Mouse (Mus musculus) intestine, embryonic 14.5 days (tissue): ENCODE results near the gene Olfr959. TPM values are rescaled to one million over a fixed set of nuclear protein-coding genes. Genes with fewer than 3 reads are reported as not detected.

Experiments
- ATAC-seq: fragments of 200-750 bp; cut with Nextera tagmentation; replicated peaks from 2 replicates; pipeline ENCODE4 v1.8.0; 2017; ENCODE audit warnings: low read depth, moderate number of reproducible peaks, moderate TSS enrichment, moderate library complexity; ENCODE audit not compliant: low FRiP score, low TSS enrichment
- DNase-seq: peaks from one replicate; pipeline ENCODE4 v3.0.0-alpha.2; 2018; ENCODE audit warnings: low spot score
- H3K27ac ChIP-seq: fragments of 300-500 bp; sonication (generic); 2 replicates; pipeline ENCODE4 v1.5.1; 2014; ENCODE audit warnings: low read depth, mild to moderate bottlenecking, control low read depth
- H3K27me3 ChIP-seq: fragments of 300-500 bp; sonication (generic); replicated peaks from 2 replicates; pipeline ENCODE4 v1.6.1; 2014; ENCODE audit warnings: low read length, control low read depth; ENCODE audit not compliant: control insufficient read depth, insufficient read depth
- H3K36me3 ChIP-seq: fragments of 300-500 bp; sonication (generic); 2 replicates; pipeline ENCODE4 v1.6.1; 2014; ENCODE audit warnings: low read length, control low read depth; ENCODE audit not compliant: control insufficient read depth, insufficient read depth
- H3K4me1 ChIP-seq: fragments of 300-500 bp; sonication (generic); replicated peaks from 2 replicates; pipeline ENCODE4 v1.6.1; 2014; ENCODE audit warnings: low read length, control low read depth, mixed read lengths; ENCODE audit not compliant: control insufficient read depth, insufficient read depth
- H3K4me2 ChIP-seq: fragments of 300-500 bp; sonication (generic); 2 replicates; pipeline ENCODE4 v1.6.1; 2014; ENCODE audit warnings: low read length
- H3K4me3 ChIP-seq: fragments of 300-500 bp; sonication (generic); 2 replicates; pipeline ENCODE4 v1.5.1; 2014; ENCODE audit warnings: low read depth, low read length, control low read depth, mixed read lengths
- H3K9ac ChIP-seq: fragments of 300-500 bp; sonication (generic); 2 replicates; pipeline ENCODE4 v1.6.1; 2014; ENCODE audit warnings: mild to moderate bottlenecking, low read length
- H3K9me3 ChIP-seq: fragments of 300-500 bp; sonication (generic); 2 replicates; pipeline ENCODE4 v1.6.1; 2016; ENCODE audit warnings: low read length, control low read depth; ENCODE audit not compliant: control insufficient read depth
- WGBS: fragments of 180-500 bp; shearing (Covaris S2); extraction: QIAGEN DNeasy Blood & Tissue Kit; methylation state at CpG from one replicate; pipeline ENCODE4 v1.1.7; 2014; 5-methylcytosine and 5-hydroxymethylcytosine counted together
- polyA plus RNA-seq: library from polyadenylated mRNA; unstranded; fragments of >200 nt; fragmentation: Nextera tagmentation; extraction: Ambion mirVana; gene quantifications from 2 replicates; pipeline ENCODE4 v1.2.1, GENCODE M21; 2014

Olfr959 gene
- polyA plus RNA-seq, 1 experiment from 2014 or later, result not detected

DNA sequence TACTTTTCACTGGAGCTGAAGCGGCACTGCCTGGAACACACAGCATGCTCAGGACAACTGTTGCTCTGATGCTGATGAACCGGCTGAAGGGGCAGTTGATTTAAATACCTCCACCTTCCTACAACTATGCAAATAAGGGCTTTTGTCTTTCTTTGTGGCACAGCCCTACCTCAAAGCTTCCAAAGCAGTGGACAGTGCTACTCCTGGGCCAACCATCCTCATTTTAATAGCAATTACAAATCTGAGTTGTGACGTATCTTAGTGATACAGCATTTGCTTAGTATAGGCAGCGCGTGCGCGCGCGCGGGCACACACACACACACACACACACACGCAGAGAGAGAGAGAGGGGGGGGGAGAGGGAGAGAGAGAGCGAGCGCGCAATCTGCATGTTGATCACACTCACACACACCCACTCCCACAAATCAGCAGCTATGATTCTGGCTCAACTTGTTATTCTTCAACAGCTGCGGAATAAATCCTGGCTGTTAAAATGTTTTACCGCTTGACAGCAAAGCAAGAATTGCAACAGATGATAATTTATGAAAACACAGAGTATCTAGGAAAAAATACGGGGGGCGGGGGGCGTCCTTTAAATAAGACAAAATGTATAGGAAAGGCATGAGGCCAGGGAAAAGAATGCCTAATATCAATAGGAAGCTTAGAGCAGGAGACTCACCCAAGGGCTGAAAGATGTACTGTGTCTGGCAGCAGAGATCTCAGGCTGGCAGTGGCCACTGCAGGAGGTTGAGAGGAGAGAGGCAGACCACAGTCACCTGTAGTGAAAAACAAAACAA, 27.4 kb upstream of the Olfr959 start:
- 0% methylated on average over 19 of the region's 19 CpGs for WGBS
- Histone ChIP-seq H3K4me3 (peak overlapping the region; percentile 42), H3K9ac (peak overlapping the region; percentile 29; the same call in 1 of the 2 replicates), H3K36me3 (no peaks in the 10 kb centered on the region), H3K9me3 (no peaks in the 10 kb centered on the region), H3K27me3 (no peaks in the 10 kb centered on the region), H3K27ac (0 out of 2 replicates have a peak overlapping the region, but pooled peaks have one; percentile 1), H3K4me1 (no peaks in the 10 kb centered on the region), H3K4me2 (peak overlapping the region; percentile 78)
- ATAC-seq (peak; percentile 78; the same call in 1 of the 2 replicates), DNase-seq (peak; percentile 61)

DNA sequence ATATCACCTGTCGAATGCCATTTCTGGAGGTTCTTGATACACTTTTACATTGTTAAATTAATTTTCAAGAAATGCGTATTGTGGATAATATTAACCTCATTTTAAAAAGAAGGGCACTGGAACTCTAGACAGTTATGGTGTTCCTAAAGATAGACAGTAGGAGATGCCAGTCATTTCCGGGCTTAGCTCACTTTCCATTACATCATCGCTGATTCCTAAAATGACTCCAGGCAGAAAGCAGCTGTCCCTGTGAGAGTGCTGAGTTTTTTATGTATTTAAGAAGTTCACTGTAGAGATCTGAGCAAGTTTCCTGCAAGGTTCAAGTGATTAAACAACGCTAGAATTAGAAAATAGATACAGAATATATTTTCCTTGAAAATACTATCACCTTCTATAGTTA, 1.7 kb upstream of the Olfr959 start:
- Histone ChIP-seq H3K36me3 (no peaks in the 10 kb centered on the region), H3K9me3 (no peaks in the 10 kb centered on the region), H3K4me1 (no peaks in the 10 kb centered on the region), H3K9ac (no peak overlapping the region), H3K27me3 (no peaks in the 10 kb centered on the region), H3K4me3 (no peak overlapping the region), H3K27ac (no peak overlapping the region), H3K4me2 (no peak overlapping the region)
- no peak for ATAC-seq
- no peak for DNase-seq
- 85% methylated on average over 5 of the region's 5 CpGs for WGBS

DNA sequence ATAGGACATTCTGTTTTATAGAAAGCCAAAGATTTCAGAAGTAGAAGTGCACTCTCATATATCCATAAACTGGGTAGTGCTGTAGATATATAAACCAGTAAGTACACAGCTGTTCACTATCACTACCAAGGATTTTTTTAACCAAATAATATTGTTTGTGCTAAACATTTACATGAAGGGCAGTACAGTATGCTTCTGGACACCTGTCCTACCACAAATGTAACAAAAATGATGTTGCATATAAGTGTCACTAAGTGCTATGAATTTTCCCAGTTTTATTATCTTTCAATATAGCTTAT, 17.1 kb downstream of the Olfr959 start:
- ATAC-seq, result no peak

DNA sequence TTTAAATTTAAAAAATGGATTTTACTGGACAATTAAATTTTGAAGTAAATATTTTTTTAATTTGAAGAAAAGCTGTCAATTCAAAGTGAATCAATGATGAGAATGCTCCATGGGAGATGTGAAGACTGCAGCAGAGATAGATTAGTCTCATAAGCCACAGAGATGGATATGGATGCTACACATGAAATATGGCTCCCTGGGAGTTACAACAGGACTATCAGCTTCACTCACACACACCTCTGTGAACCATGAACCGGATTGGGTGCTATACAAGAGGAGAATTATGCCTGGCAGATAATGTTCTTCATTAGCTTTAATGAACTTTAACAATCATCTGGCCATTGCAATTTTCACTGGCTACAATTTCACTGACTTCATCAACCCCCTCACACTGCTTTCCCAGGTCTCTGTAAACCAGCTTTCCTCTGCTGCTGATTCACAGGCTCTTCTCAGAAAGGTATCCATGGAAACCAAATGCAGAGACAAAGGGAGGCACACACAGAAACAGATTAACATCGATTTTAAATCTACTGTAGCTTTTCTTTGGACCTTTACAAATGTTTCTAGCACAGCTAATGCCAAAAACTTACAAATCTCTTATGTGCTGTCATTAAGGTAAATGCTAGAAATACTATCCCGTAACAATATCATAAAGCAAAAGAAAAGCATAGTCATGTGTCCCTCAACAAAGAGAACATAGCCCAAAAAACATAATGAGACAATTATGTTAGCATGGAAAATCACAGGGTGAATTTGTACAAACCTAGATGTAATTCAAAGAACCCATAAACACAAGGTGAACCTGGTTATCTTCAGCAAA, 17.6 kb downstream of the Olfr959 start:
- H3K4me3 ChIP-seq, result no peak overlapping the region
- no peaks in the 10 kb centered on the region for H3K27me3 ChIP-seq
- WGBS, result 58% methylated on average over 3 of the region's 3 CpGs
- H3K4me1 ChIP-seq, result no peaks in the 10 kb centered on the region
- no peaks in the 10 kb centered on the region for H3K9me3 ChIP-seq
- H3K4me2 ChIP-seq, result no peak overlapping the region
- no peak overlapping the region for H3K27ac ChIP-seq
- no peaks in the 10 kb centered on the region for H3K36me3 ChIP-seq
- no peak overlapping the region for H3K9ac ChIP-seq
- no peak for ATAC-seq
- no peak for DNase-seq

More for the DNA sequence above, 17.1 kb downstream of the Olfr959 start:
- H3K4me3 ChIP-seq, result no peak overlapping the region
- H3K4me2 ChIP-seq, result no peak overlapping the region
- no peak for DNase-seq
- H3K27ac ChIP-seq, result no peak overlapping the region
- no peaks in the 10 kb centered on the region for H3K27me3 ChIP-seq
- no peak overlapping the region for H3K9ac ChIP-seq
- no peaks in the 10 kb centered on the region for H3K9me3 ChIP-seq
- no peaks in the 10 kb centered on the region for H3K36me3 ChIP-seq
- no peaks in the 10 kb centered on the region for H3K4me1 ChIP-seq

DNA sequence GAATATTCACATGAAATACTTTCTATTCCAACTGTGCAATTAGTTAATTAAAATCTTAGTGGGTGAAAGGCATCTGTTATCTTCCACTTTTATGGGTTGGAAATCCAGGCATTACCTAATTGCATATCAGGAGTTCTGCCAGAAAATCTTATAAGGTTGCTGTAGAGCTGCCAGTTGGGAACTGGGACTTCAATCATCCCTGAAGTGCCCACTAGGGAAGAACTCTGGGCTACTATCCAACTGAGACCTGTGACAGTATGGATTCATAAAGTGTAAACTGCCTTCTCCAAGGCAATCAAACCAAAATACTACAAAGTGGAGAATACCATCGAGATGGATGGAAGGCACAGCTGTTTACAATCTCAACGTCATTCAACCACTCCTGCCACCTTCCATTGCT, 21.4 kb downstream of the Olfr959 start, which contains the start of gene Olfr958:
Gene Olfr958 (minus strand): TSS at position 109 of the 400 bp plus-strand sequence.
- Histone ChIP-seq H3K4me3 (no peak within 1 kb of the TSS), H3K9me3 (no peaks in the 10 kb centered on the region), H3K27ac (no peak within 1 kb of the TSS), H3K36me3 (no peaks in the 10 kb centered on the region), H3K4me1 (no peaks in the 10 kb centered on the region), H3K4me2 (no peak within 1 kb of the TSS), H3K27me3 (no peaks in the 10 kb centered on the region), H3K9ac (no peak within 1 kb of the TSS)
- DNase-seq (no peak), ATAC-seq (no peak)
- WGBS, result 55% methylated on average over 2 of the region's 2 CpGs

DNA sequence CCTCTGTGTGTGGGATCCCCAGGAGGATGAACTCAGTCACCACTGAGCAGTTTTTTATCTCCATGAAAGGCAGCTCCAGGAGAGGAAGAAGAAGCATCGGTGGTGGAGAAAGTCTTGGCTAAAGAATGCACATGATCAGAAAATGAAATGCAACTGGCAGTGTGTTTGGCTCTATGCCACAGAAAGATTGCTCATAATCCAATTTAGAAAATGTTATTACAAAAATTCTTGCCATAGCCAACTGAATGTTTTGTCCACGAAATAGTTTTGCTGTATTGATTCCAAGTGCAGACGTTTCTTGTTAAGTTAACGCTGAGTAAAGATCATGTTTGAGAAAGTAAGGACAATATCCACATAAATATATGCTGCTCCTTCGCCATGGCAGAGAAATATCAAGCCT, 24.6 kb downstream of the Olfr959 start:
- no peaks in the 10 kb centered on the region for H3K36me3 ChIP-seq
- ATAC-seq (no peak), DNase-seq (no peak)
- no peak overlapping the region for H3K9ac ChIP-seq
- no peak overlapping the region for H3K4me3 ChIP-seq
- 69% methylated on average over 5 of the region's 5 CpGs for WGBS
- no peaks in the 10 kb centered on the region for H3K9me3 ChIP-seq
- H3K4me1 ChIP-seq, result no peaks in the 10 kb centered on the region
- no peak overlapping the region for H3K27ac ChIP-seq
- no peak overlapping the region for H3K4me2 ChIP-seq
- H3K27me3 ChIP-seq, result no peaks in the 10 kb centered on the region

DNA sequence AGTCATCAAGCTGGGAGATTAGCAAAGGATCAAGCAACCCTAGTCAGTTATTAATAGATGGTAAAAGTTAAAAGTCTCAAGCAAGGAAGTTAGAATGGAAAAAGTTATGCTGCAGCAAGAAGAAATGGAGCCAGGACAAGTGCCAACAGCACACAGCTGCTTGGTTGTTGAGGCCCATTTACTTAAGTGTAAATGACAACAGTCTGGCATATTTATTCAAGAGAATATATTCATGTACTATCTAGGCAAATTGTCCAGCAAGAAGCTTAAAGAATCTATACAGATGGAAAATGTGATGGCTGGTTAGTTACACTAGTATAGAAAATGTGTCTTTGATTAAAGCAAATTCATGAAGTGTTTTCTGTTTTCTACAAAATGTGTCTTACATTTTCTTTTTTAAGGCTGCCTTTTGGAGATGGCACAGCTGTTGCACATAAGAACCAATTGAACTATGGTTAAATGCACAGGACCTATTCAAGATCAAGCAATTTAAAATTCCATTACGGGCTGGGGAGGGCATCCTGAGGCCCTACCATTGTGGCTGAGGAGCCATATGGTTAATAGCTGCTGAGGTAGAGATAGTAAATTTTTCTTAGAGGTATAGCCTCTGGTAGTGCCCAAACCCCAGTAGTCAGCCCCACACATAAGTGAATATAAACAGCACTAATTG, 51.6 kb downstream of the Olfr959 start:
- no peak overlapping the region for H3K9ac ChIP-seq
- DNase-seq, result no peak
- H3K36me3 ChIP-seq, result no peaks in the 10 kb centered on the region
- no peaks in the 10 kb centered on the region for H3K27me3 ChIP-seq
- no peaks in the 10 kb centered on the region for H3K4me1 ChIP-seq
- no peak for ATAC-seq
- no peaks in the 10 kb centered on the region for H3K9me3 ChIP-seq
- no peak overlapping the region for H3K4me3 ChIP-seq
- no peak overlapping the region for H3K27ac ChIP-seq
- H3K4me2 ChIP-seq, result no peak overlapping the region
- WGBS, result 72% methylated on average over 1 of the region's 1 CpGs
